Mouse (Mus musculus): ENCODE measurements at regions not wholly inside any gene's neighbourhood (a gene's known extent, or its start where the extent isn't known, plus 50 kb on each side); places are given as distances from the start of the nearest gene placed in this dataset.

DNA sequence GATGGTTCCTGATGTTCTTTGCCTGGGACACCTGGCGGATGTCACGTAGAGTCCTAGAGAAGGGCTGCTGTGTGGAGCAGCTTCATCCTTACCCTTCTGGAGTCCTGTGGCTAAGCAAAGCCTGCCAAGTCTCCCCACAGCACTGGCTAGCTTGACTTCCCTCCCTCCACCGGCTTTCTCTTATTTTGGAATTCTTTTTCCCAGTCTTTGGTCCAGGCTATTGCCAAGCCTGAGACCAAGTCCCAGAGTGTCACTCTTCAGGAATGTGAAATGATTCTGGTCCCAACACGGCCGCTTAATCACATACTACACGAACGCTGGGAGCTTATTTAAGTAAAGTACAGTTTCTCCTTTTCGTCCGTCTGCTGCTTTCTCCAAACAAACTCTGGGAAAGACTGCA lies 146.4 kb downstream of the Fndc1 start:
- DNase-seq (ENCODE audit: low spot score) = peak; percentile 54

DNA sequence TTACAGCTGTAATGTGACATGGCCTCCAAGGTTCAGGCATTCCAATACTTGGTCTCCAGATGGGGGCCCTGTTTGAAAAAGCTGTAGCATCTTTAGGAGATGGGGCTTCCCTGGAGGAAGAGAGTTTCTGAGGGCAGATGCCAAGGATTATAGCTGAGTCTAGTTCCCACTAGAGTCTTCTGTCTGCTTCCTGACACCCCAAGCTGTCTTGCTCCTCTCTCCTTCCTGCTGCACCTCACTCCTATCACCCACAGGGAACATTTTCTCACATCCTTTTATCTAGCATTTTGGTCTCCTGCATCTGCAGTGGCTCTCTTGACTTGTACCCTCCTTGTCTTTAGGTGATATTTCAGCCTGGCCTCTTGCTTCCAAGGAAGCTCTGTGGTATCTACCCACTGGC lies 147.3 kb downstream of the Fndc1 start:
- DNase-seq (ENCODE audit: low spot score) = no peak

DNA sequence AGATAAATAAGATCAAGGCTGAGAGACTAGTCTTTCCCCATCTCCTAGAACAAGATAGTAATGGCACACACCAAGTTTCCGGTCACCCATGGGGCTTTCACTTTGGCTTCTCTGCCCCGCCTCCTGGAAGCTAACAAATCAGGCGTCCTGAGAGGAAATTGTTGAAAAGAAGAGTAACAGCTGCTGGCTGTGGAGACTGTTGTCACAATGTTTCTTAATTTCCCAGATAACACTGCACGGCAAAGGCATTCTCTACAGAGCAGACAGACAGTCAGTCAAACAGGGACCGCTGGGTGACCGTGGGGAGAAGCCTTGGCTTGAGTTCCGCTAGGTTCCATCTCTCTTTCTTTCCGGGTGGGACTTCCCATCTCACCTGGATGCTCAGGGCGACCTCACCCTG lies 148.2 kb downstream of the Fndc1 start:
- no peak for DNase-seq (ENCODE audit: low spot score)

GRCm38 (mm10) chr17:7677796-7678195 lies 149.3 kb downstream of the Fndc1 start:
- DNase-seq (ENCODE audit: low spot score) = no peak

DNA sequence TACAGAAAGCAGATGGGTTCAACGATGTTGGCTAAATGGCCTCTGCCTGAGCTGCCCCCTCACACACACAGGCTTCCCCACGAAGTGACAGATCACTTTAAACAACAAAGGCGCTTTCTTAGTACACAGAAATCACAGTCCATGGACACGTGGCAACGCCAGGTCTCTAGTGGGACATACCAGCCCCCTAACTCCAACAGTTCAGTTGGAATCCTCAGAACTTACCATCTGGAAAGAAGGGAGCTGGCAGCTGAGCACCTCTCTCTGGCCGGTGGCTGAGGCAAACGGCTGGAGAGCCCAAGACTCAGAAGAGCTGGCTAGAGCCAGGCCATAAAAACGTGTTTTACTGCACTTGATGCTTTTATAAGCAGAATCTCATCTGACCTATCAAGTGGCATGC lies 149.8 kb downstream of the Fndc1 start:
- peak; percentile 19 for DNase-seq (ENCODE audit: low spot score)

DNA sequence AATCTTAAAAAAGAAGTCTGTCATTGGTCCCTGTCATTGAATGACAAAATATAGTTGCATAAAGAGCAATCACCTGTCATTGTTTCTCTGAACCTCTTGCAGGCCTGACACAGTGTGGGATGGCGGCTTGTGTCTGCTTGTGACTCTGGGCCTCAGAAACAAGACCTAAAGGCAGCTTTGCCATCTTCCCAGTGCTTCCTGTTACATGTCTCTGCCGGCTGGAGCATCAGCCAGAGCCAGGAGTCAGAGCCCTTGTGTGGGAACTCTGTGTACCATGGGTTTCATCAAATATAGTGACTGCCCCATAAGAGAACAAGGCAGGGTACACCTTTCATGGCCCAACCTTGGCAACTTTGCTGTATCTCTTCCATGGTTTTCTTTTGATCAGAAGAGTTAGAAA lies 150.3 kb downstream of the Fndc1 start:
- DNase-seq (ENCODE audit: low spot score) = no peak

GRCm38 (mm10) chr17:7674511-7674910 lies 152.6 kb downstream of the Fndc1 start:
- no peak for DNase-seq (ENCODE audit: low spot score)

DNA sequence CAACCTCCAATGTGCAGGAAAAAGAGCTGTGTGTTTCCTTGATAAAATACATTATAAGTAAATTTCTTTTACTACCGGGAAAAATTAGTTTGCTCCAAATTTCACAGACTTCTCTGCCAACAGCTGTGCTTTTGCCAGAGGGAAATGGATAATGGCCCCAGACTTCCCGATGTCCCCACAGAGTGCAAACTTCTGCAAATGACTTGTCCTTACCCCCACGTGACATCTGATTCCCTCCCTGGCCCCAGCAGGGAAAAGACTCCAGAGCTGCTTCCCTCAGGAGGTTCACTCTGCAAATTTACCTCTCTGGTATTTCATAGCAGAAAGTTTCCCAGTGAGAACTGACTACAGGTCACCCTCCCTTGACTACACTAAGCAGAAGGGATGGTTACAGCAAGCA lies 159.3 kb downstream of the Fndc1 start:
- no peak for DNase-seq (ENCODE audit: low spot score)

GRCm38 (mm10) chr17:7666781-7667398 lies 160.2 kb downstream of the Fndc1 start:
- no peak for DNase-seq (ENCODE audit: low spot score)

DNA sequence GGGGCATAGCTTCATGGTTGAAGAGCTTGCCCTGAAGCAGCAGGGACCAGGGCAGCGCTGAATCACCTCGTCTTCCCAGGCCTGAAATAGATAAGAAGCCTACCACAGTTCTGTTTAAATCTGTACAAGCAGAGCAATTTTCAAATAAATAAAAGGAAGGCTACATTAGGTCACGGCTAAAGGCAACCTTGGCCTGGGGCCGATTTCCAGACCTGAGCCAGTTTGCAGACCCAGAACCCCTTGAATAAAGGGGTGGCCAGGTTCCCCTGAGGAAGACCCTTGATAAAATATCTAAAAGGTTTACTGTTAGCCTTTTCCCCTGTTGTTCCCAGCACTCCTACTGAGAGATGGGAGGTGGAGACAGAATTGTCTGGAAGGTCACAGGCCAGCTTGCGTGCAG lies 160.9 kb downstream of the Fndc1 start:
- no peak for DNase-seq (ENCODE audit: low spot score)

- DNase-seq (ENCODE audit: low spot score) = no peak
Measured at GRCm38 (mm10) chr17:7665686-7666085, 161.4 kb downstream of the Fndc1 start.

DNA sequence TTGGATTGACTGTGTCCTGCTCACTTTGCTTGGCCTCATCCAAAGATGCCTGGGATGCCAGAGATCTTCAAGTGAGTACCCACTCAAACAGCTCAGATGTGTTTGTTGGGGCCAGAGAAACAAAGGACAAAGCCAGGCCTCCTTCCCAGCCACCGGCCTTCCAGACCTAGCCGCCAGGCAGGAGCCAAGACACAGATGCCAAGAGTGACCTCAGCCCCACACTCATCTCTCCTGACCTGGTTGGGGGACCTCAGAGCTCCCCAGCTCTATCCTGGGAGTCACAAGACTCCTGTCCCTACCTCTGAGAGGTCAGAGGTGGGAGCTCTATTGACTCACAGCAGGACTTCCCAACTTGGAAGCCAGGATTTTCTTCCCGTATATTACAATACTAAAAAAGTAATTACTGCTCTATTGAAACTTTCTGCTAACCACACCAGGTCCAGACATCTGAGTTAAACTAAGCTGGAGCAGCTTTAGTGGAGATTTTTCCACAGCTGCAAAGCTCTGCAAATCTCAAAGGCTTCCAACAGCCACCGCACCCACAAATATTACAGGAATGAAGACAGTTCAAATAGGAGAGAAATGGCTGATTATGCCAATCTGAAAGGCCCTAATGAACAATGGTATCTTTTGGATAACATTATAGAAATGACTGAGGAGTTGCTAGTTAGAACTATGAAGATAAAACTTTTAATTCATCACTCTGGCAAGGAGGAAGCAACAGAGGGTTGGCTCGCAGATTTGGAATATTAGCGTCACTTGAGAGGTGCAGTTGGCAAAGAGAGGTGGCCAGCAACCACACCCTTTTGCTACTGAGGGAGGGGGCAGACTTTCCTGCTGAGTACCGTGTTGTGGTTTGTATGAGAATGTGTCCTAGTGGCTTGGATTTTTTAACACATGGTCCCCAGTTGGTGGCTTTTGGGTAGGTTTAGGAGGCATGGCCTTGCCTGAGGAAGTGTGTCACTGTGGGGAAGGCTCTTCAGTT lies 162.9 kb downstream of the Fndc1 start:
- DNase-seq (ENCODE audit: low spot score) = peak; percentile 77

GRCm38 (mm10) chr17:7656503-7656902 lies 170.6 kb downstream of the Fndc1 start:
- no peak for DNase-seq (ENCODE audit: low spot score)

GRCm38 (mm10) chr17:7655966-7656365 lies 171.1 kb downstream of the Fndc1 start:
- DNase-seq (ENCODE audit: low spot score) = no peak

- no peak for DNase-seq (ENCODE audit: low spot score)
Measured at GRCm38 (mm10) chr17:7654064-7654564, 173.0 kb downstream of the Fndc1 start.

- DNase-seq (ENCODE audit: low spot score) = no peak
Measured at GRCm38 (mm10) chr17:7652037-7652436, 175.1 kb downstream of the Fndc1 start.

GRCm38 (mm10) chr17:7650417-7650816 lies 176.7 kb downstream of the Fndc1 start:
- peak; percentile 41 for DNase-seq (ENCODE audit: low spot score)

DNA sequence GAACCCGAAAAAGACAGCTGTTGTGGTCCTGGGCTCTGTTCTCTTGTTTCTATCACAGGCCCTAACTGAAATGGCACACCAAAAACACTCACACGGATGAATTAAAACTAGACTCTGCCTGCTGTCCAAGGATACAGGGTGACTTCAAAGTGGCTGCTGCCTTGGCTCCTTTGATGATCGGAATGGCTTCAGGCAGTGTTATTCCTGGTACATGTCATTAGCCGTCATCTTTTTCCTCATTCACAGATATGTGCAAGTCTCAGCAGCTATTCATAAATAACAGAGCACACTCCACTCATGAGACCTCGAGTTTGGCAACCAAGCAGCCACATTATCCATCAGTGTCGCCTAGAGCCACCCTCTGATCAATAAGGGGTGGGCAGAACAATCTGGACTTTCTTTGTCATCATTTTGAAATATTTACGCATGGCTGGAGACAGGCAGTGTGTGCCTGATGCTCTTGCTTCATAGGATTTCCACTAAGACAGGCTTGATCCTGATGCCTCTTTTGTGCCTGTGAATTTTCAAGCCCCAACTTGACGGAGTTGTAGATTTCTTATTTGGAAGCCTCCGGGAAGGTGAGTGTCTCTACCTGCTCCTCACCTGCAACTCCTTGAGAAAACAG lies 182.1 kb downstream of the Fndc1 start:
- DNase-seq (ENCODE audit: low spot score) = no peak

- DNase-seq (ENCODE audit: low spot score) = no peak
Measured at GRCm38 (mm10) chr17:7643640-7644039, 183.5 kb downstream of the Fndc1 start.

DNA sequence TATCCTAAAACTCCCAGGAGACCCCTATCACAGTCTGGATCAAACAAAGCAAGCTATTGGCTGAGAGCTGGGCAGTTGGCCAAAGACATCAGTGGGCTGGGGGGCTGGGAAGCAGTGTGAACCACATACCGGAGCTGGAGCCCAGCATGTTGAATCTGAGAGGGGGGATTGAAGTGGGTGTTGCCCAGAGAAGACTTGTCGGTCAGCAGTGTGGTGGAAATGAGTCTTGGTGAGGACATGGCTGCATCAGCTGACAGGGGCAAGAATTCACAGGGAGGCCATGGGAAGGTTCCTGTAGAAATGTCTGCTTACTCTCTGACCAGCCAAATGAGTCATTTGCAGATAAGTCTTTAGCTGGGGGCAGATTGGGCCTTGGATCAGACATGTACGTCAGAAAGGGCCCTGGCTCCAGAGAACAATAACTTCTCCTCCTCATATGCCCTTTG lies 184.6 kb downstream of the Fndc1 start:
- DNase-seq (ENCODE audit: low spot score) = no peak

- peak; percentile 32 for DNase-seq (ENCODE audit: low spot score)
Measured at GRCm38 (mm10) chr17:7634291-7634664, 192.8 kb downstream of the Fndc1 start.
